Mouse (Mus musculus) cortical plate, adult 2 months (tissue): ENCODE measurements around the gene Mapkap1.

Experiments used
- CTCF ChIP-seq: fragments of 200-500 bp; IDR thresholded peaks from 2 replicates; pipeline ENCODE4 v1.5.1; 2011; ENCODE audit warnings: mild to moderate bottlenecking, control low read depth, low read length; ENCODE audit not compliant: insufficient read depth; ENCODE audit errors: extremely low read depth
- POLR2A ChIP-seq: fragments of 200-500 bp; IDR thresholded peaks from 2 replicates; pipeline ENCODE4 v1.6.1; 2011; ENCODE audit warnings: mild to moderate bottlenecking, low read length, control low read depth; ENCODE audit not compliant: insufficient read depth; ENCODE audit errors: extremely low read depth

DNA sequence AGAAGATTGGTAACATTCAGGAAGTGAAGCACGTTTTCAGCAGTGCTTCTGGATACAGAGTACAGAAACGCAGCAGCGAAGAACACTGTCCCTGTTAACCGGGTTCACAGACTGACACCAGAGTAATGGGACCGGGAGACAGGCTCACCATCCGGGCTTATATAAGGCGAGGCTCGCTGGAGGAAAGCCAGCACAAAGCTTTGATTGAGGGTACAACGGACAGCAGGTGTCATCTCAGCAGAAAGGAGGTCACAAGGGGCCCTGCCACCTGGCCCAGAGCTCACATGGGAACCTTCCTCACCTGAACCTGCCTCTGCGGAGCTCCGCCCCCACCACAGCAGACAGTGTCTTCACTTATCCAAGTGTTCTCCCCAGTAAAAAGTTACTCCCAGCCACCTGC, 267.3 kb downstream of the Mapkap1 start:
- TF ChIP-seq POLR2A (no peak), CTCF (no peak)
